Mouse (Mus musculus) neutrophil, adult 5-6 weeks (primary cell): ENCODE measurements at regions not wholly inside any gene's neighbourhood (a gene's known extent, or its start where the extent isn't known, plus 50 kb on each side); places are given as distances from the start of the nearest gene placed in this dataset.
"Not testable (repeated sequence)": the region's sequence is repeated elsewhere in the genome, so short reads cannot be mapped to it uniquely, and the experiment has no call there.

Experiments used
- ATAC-seq: fragments of 151-379, 151-347 bp; 2 replicates; pipeline ENCODE4 v1.8.0; 2017; ENCODE audit warnings: mild to moderate bottlenecking, moderate TSS enrichment; ENCODE audit not compliant: insufficient number of reproducible peaks, poor library complexity, low FRiP score, severe bottlenecking; ENCODE audit errors: extremely low read depth

- no peak for ATAC-seq
These were observed 170.8 kb upstream of the Frmd6 start for GRCm38 (mm10) chr12:70654546-70654945.

GRCm38 (mm10) chr12:70655411-70655811 is 169.9 kb upstream of the Frmd6 start:
- no peak for ATAC-seq

- ATAC-seq: no peak
These were observed 169.3 kb upstream of the Frmd6 start for GRCm38 (mm10) chr12:70655900-70656544.

- ATAC-seq: no peak
These were observed 168.4 kb upstream of the Frmd6 start for GRCm38 (mm10) chr12:70656805-70657492.

GRCm38 (mm10) chr12:70657493-70657810 is 167.9 kb upstream of the Frmd6 start:
- no peak for ATAC-seq

- no peak for ATAC-seq
These were observed 167.2 kb upstream of the Frmd6 start for GRCm38 (mm10) chr12:70658106-70658505.

GRCm38 (mm10) chr12:70660388-70660787 is 164.9 kb upstream of the Frmd6 start:
- ATAC-seq: no peak

- not testable (repeated sequence) for ATAC-seq
These were observed 157.2 kb upstream of the Frmd6 start for GRCm38 (mm10) chr12:70668158-70668557.

GRCm38 (mm10) chr12:70672115-70672514 is 153.2 kb upstream of the Frmd6 start:
- ATAC-seq: no peak

- no peak for ATAC-seq
These were observed 152.1 kb upstream of the Frmd6 start for GRCm38 (mm10) chr12:70673188-70673587.

GRCm38 (mm10) chr12:70674144-70674543 is 151.2 kb upstream of the Frmd6 start:
- no peak for ATAC-seq

- no peak for ATAC-seq
These were observed 149.5 kb upstream of the Frmd6 start for GRCm38 (mm10) chr12:70675846-70676245.

GRCm38 (mm10) chr12:70679701-70680425 is 145.5 kb upstream of the Frmd6 start:
- no peak for ATAC-seq

GRCm38 (mm10) chr12:70681407-70681990 is 143.8 kb upstream of the Frmd6 start:
- no peak for ATAC-seq

GRCm38 (mm10) chr12:70684354-70684753 is 141.0 kb upstream of the Frmd6 start:
- ATAC-seq: no peak

GRCm38 (mm10) chr12:70685432-70685831 is 139.9 kb upstream of the Frmd6 start:
- no peak for ATAC-seq

GRCm38 (mm10) chr12:70686337-70686736 is 139.0 kb upstream of the Frmd6 start:
- no peak for ATAC-seq

- no peak for ATAC-seq
These were observed 138.3 kb upstream of the Frmd6 start for GRCm38 (mm10) chr12:70686971-70687370.

GRCm38 (mm10) chr12:70695162-70695561 is 130.2 kb upstream of the Frmd6 start:
- no peak for ATAC-seq

GRCm38 (mm10) chr12:70696256-70696655 is 129.1 kb upstream of the Frmd6 start:
- ATAC-seq: no peak
